Mouse (Mus musculus) spleen, postnatal 36 days (tissue): ENCODE data around the gene Map3k4.

ENCODE experiments used
- DNase-seq, 2 experiments: peaks; one replicate each; pipeline ENCODE4 v3.0.0; 2022; ENCODE audit warnings: low spot score in 2 of 2, mixed read lengths in 1 of 2

Gene Map3k4

DNA sequence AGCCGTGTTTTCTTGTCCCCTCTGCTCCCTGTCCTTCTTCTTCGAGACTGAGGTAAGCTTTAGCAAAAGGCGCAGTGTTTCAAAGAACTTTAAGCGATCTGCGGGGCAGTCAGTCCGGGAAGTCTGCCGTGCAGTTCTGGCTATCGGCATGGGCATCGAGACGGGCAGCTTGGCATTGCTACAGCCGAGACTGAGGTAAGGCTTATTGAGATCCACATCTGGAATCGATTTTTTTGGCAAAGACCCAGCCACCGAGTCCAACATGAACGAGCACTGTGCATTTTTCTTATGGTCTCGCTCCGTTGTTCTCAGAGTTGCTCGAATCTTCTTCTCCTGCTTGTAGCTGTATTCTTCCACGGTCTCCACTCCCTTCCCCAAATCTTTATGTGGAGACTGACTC lies 46.8 kb downstream of the Map3k4 start:
- DNase-seq: no peak

DNA sequence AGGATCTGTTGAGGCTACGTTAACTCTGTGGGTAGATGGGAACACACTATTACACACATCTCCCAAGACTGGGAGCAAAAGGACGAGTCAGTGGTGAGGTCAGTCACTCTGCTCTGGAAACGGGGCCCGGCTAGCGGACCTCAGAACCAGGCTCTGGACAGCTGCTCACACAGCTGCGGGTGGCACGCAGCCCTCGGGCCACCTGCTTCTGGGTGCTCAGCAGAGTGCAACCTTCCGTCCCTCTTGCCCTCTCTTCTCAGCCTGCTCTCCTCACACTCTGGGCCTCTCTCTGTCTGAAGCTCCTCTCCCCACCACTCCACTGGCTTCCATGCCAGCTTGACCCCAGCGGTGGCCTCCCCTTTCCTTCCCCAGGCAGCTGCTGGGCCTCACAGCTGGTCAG lies 50.1 kb downstream of the Map3k4 start:
- DNase-seq: peak in 1 of 2 experiments; percentile 18

DNA sequence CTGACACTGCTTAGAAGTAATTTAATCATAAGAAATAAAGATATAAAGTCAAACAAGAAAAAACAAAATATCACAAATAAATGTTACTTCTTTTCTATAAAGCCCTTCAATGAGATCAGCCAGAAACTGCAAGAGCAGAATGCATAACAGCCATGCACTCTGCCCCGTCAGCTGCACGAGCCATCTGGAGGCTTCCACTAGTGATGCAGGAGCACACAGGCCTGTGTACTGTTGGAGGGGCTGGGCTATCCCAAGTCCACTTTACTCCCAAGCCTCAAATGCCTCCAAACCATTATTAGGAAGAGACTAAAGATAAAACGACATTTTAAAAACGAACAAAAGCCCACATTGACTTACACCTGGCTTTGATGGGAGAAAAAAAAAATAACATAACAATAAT lies 50.5 kb downstream of the Map3k4 start:
- DNase-seq: no peak

DNA sequence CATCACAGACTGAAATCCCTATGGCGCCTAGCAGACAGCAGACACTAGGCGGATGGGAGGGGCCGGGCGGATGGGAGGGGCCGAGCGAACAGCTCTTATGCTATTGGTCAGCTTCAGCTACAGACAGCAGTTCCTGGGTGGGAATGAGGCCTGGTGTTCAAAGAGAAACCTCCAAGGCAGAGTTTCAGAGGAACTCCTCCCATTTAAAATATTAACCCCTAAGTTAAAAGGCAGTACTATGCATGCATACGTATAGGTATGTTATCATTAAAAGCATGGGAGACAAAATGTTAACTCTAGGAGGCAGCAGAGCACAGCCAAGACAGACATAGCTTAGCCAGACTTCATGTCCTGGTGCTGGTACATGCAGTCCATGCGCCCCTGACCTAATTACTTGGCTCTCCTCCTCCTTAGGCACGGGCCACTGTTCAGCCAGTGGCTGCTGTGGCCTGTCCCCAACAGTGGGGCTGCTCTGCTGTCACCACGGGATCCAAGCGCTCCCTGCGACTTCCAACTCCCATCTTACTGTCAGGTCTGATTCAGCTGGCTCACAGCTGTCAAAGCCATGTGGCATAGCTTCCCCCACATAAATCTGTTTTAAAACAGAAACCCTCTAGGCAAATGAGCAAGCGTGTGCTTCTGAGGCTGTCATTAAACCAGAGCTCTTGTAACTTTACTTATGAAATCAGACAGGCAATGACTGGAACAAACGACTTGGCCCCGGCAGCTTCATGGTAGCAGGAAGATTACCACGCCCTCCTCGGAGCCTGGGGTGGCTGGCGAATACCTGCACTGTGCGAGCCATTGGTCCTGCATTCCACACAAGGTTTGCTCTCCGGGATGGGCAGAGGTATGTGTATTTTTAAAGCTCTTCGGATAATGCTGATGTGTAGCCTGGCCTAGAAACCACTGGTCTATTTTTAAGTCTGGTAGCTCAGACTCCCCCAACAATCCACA lies 52.3 kb downstream of the Map3k4 start:
- DNase-seq: no peak

DNA sequence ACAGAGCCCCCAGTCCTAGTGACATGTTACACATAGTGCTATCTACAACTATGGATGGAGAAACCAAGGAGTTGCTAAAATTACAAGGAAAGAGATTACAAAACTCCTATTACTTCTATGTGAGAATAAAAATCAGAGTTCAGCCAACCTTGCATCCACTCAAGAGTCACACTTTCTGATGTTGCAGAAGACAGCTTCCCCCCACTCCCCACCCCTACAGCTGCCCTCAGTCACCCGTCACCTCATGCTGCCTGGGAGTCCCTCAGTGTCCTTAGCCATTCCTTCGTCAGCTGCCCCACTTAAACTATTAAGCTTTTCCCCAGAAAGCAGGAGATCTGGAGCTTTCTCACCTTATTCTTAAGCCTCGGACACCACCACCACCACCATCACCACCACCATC lies 54.3 kb downstream of the Map3k4 start:
- no peak for DNase-seq

DNA sequence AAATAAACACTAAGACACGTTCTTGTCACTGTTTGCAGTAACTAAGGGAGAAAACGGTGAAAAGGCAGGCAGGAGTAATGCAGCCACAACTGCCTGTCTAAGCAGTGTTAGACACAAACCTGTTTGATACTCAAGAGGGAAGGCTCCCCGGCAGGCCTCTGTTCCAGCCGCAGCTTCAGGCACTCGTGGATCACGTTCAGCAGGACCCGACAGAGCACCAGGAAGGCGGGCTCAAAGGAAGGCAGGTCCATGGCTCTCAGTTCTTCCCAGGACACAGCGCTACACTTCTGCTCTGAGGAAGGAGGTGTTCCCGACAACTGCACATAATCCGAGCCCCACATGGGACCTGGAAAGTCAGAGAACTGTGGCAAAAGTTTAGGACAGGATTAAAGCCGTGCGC lies 54.8 kb downstream of the Map3k4 start:
- no peak for DNase-seq

DNA sequence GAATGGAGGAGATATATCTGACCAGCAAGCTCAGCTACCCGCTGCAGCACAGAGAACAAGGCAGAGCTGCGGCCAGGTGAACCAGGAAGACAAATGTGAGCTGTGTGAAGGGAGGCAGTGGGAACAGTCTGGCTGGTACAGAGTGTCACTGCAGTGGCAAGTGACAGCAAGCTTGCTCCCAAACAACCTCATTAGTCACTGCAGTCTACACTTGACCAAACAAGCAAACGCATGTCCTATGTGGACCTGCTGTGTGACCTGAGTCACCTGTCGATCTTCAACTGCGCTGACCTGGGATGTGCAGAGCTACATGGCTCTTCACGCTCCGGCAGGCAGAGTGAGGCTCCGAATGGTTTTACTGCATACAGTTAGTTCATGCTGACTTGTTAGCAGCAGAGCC lies 55.7 kb downstream of the Map3k4 start:
- no peak for DNase-seq

DNA sequence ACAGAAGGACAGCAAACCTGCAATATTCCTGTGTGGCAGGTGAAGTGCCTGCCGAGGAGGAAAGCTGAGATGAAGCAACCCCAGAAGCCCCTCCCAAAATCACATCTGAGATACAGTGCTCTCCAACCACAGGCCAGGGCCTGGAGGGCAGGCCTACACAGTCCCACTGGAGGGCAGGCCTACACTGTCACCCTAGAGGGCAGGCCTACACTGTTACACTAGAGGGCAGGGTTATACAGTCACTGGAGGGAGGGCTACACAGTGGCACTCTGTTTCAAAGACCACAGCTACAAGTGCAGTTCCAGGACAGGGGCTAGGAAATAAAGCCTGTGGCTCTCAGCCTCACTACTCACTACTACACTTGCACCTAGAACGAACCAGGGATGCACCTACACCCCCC lies 56.7 kb downstream of the Map3k4 start:
- no peak for DNase-seq

DNA sequence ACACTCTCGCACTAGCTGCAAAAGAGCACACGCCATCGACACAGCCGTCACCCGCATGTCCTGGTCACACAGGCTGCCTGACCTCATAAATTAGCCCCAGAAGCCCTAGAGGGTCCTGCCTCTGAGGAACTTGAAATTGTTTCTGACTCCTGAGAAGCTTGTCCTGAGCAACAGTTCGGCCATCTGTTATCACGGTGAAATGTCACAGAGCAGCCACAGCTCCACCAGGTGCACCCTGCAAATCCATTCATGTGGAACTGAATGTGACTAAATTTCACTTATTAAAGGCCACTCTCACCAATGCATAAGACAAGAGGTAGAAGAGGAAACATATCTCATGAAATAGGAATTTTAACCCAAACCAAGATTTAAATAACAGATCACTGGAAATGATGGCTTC lies 57.2 kb downstream of the Map3k4 start:
- no peak for DNase-seq

DNA sequence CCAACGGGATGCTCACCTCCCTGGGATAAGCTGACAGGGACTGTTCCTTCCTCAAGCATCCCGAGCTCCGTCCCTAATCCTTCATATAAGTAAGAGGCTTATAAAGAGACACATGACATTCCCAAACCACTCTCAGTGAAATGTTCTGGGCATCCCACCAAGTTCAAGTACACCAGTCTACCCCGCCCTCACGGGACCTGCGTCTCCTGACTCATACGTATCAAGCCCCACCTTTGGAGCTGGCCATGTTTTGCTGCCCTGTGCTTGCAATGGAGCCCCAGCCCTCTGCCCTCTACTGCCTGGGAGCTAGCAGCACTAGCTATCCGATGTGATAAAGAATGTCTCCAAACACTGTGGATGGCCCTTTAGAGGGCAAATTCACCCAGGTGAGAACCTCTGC lies 58.6 kb downstream of the Map3k4 start:
- DNase-seq: no peak

DNA sequence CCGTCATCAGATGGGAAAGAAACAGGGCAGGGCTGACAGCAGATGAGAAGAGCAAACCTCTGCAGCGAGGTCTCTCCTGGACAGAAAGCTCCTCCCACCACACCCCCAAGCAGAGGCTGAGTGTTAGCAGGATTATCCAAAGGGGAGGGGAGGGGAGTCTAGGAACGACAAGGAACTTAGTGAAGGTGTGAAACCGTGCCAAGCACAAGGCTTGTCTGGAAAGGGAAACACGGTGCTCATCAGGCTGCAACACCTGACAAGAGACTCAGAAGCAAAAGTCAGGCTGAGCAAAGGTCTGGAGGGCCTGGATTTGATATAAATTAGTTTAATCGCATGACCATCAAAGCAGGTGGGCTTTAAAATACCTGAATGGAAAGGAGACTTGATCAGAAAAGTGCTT lies 60.1 kb downstream of the Map3k4 start:
- no peak for DNase-seq

DNA sequence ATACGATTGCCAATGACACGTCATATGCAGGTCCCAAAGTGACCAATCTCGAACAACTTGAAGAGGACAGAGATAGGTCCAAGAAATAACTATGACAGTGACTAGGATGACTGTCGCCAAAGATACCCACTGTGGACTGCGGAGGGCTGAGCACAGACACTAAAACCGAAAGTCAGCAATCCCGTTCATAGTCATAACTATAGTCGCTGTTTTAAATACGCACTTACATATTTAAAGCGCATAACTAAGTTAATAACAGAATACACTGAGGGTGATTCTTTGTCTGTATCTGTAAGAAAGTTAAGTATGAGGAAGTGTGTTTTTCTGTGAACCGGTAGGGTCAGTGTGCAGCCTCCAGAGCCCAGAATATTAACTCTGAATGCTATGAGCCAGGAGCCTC lies 62.5 kb downstream of the Map3k4 start:
- DNase-seq: no peak

DNA sequence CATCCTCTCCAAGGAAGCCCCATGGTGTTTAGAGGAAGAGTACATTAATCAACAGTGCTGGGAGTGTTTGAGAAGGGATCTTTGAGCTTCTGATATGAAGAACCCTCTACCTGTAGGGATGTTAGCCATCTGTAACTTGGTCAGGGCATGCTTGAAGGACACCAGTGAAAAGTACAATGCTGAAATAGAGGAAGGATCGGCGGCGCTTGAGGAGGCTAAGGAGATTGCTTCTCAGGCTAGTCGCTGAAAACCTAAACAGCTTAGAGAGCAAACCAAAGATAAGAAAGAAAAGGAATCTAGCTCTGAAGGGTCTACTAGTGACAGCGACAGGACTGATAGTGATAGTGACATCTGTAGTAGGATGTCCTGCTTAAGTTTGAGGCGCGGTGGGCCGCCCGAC lies 68.0 kb downstream of the Map3k4 start:
- no peak for DNase-seq

DNA sequence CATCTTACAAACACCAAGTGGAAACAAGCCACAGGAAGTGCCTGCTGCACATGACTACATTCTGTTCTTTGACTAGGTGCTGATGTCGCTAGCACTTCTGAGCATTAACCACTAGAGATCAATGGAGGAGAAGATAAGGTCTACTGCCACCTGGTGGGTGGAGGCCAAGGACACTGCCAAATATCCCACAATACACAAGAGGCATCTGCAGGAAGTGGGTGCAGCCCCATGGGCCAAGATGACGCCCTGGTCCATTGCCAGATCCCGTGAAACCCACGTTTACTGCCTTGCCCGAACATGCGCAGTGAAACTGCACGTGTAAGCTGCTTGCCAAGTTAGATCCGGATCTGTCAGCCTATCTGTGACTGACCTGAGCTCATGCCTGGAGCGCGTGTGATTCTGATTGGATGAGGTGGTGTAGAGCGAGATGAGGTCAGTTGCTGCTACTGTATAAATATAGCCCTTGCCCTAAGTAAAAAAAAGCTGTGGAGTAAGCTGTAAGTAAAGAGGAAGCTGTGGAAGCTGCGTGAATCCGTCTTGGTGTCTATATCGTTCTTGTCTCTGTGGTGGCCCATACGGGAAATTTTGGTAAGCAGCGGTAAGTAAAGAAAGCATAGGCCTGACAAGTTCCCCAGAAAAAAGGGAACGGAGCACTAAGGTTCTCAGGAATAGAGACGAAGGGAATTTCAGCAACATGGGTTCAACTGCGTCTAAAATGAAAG lies 68.7 kb downstream of the Map3k4 start:
- DNase-seq: no peak

DNA sequence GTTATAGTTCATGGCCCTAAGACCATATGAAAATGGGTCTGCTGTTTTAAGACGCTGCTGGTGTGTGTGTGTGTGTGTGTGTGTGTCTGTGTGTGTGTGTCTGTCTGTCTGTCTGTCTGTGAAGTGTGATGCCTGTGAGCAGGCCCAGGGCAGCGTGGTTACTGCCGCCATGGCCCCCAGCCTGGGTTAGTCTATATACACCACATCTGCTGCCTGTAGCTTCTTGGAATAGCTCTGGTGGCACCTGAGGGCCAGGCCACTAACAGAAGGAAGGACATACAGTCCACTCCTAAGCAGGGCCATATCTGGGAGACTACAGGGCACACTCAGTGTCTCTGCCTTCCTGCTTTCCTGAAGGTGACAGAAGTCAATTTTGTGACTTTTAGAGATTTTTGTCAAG lies 77.9 kb downstream of the Map3k4 start:
- DNase-seq: no peak

DNA sequence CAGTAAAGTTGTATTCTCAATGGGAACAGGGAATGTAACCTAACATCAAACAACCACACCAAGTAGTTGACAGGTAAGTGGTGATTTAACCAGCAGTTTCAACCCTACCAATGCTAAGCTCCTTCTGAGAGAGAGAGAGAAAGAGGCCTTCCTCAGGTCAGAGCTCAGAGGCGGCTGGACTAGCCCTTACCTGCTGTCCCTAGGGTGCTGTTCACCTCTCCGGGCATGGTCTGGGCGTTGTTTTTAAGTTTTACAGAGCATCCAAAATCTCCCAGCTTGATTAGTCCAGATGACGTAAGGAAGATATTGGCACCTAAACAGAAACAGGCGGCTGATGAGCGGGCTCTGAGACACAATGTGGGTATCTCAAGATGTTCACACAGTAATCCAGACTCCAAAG lies 85.9 kb downstream of the Map3k4 start:
- no peak for DNase-seq

DNA sequence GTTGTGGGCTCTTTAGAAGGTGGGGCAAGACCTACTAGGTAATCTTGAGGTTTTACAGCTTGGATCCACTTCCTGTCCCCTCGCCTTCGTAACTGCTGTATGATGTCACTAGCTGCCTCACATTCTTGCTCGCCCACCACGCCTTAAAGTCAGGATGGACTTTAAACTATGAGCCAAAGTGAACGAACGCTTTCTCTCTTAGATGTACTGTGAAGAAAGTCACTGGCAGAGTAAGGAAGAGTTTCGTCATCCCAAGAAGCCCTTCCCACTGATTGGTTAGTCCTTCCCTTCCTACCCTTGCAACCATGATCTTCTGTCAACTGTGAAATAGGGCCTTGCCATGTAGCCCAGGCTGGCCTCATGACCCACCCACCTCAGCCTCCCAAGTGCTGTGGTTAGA lies 87.5 kb downstream of the Map3k4 start:
- DNase-seq: no peak

DNA sequence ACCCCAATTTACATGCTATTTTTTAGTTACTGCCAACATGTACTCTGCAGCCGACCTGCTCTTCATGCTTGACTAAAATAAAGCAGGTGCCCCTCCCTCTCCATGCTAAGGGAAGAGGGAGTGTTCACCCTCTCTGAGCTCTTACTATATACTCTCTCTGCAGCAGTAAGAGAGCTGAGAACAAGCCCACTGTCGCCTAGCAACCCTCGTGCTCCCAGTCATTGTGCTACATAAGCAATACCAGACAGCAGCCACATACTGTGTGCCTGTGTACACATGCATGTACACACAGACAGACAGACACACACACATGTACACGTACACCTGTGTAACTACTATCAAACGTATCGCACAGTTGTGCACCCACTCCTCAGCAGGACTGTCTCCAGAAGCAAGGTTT lies 88.4 kb downstream of the Map3k4 start:
- no peak for DNase-seq

DNA sequence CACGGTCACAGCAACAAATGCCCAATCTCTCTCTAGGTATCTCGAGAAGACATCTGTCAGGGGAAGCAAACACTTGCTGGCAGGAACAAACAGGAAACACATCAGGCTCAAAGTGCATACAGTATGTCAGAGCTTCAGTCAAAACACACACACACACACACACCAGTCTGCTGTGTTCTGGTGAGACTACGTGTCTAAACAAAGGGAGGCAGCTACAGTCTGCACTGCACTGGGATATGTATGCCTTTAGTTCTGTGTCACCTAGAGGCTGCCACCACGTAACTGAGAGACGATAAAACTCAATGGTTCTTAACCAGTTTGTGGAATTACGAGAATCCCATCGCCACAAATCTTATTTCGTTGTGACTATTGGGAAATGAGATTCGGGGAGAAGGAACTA lies 88.8 kb downstream of the Map3k4 start:
- DNase-seq: no peak

DNA sequence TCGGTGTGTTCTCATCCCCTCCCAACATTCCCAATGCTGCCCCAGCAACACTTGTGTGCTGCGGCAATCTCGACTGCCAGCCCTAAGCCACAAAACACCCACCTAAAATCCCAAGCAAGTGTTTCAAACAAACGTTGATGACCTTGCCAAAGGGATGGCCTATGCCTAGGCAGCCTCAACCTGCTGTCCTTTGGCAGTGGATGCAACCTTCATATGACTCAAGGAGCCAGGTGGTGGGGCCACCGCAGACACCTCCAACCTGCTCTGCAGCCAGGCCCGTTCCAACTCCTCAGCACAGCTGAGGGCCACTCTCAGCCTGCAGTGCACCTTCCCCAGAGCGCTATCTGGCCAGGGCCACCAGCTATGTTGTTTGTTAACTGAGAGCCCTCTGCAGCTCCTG lies 90.1 kb downstream of the Map3k4 start:
- DNase-seq: no peak

DNA sequence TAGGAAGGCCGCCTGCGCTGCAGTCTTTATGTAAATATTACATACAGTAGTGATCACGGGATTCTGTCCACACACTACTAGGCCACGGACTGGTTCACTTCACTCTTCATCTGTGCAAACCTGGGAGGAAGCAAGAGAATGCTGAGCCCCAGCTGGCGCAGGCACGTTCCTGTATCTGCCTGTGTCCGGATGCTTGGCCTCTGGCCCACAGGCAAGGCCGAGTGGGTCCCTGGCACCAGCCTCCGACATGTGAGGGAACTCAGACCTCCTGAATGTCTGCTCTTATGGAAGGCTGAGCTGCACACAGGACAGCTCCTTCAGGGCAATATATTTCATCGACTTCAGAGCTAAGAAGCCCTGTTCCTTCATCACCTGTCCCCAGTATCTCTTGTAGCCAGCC lies 90.6 kb downstream of the Map3k4 start:
- no peak for DNase-seq

DNA sequence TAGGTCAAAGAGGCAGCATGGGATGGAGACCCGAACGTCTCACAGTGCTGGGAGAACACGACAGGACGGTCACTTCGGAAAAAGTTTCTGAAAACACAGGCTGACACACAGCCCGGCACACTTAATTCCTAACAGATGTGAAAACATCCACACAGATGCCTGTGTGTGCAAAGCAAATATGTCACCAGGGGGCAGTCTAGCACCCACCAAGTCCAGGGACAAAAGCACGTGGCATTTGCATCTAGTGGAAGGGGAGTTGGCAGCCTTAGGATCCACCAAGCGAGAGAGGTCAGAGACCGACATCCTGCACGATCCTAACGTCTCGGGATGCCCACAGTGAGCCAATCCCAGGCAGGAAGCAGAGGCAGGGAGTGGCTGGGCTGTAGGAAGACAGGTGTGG lies 92.0 kb downstream of the Map3k4 start:
- no peak for DNase-seq

DNA sequence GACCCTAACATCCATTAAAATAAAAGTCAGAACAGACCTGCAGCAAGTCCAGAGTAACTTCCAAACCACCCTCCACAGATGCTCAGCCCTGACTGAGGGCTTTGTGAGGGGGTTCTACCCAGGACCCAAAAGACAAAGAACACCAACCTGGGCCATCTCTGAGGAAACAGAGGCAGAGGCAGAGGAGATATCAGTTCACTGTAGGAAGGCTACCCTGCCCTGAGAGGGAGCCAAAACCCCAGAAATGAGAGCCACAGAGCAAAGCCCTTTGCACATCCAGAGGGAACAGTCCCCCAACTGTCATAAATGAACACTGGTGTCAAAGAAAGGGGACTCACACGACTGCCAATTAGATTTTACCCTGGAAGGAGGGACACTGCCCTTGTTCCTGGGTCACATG lies 93.4 kb downstream of the Map3k4 start:
- DNase-seq: no peak
